Mouse (Mus musculus): ENCODE measurements around the gene Atp5d.

Gene Atp5d

GRCm38 (mm10) chr10:80152071-80152872, 13.8 kb downstream of the Atp5d start:
- peak; percentile 80 for DNase-seq (ENCODE audit: low read depth, low spot score)

- DNase-seq (ENCODE audit: low read depth, low spot score) = no peak
Observed at GRCm38 (mm10) chr10:80152873-80153260, 14.4 kb downstream of the Atp5d start.

- no peak for DNase-seq (ENCODE audit: low read depth, low spot score)
Observed at GRCm38 (mm10) chr10:80153713-80154112, 15.3 kb downstream of the Atp5d start.

GRCm38 (mm10) chr10:80154384-80154783, 16.0 kb downstream of the Atp5d start:
- DNase-seq (ENCODE audit: low read depth, low spot score) = no peak

GRCm38 (mm10) chr10:80155277-80155676, 16.8 kb downstream of the Atp5d start:
- no peak for DNase-seq (ENCODE audit: low read depth, low spot score)

- no peak for DNase-seq (ENCODE audit: low read depth, low spot score)
Observed at GRCm38 (mm10) chr10:80156002-80156751, 17.7 kb downstream of the Atp5d start.

GRCm38 (mm10) chr10:80156752-80157053, 18.3 kb downstream of the Atp5d start:
- no peak for DNase-seq (ENCODE audit: low read depth, low spot score)

GRCm38 (mm10) chr10:80157141-80157929, 18.9 kb downstream of the Atp5d start:
- DNase-seq (ENCODE audit: low read depth, low spot score) = no peak

GRCm38 (mm10) chr10:80158307-80158986, 20.0 kb downstream of the Atp5d start:
- DNase-seq (ENCODE audit: low read depth, low spot score) = peak; percentile 88

- DNase-seq (ENCODE audit: low read depth, low spot score) = peak; percentile 81
Observed at GRCm38 (mm10) chr10:80159021-80159560, 20.7 kb downstream of the Atp5d start.

- DNase-seq (ENCODE audit: low read depth, low spot score) = peak; percentile 100
Observed at GRCm38 (mm10) chr10:80159561-80160454, 21.4 kb downstream of the Atp5d start.

- DNase-seq (ENCODE audit: low read depth, low spot score) = peak; percentile 80
Observed at GRCm38 (mm10) chr10:80160455-80161371, 22.3 kb downstream of the Atp5d start.

GRCm38 (mm10) chr10:80161522-80162242, 23.2 kb downstream of the Atp5d start:
- DNase-seq (ENCODE audit: low read depth, low spot score) = no peak

- no peak for DNase-seq (ENCODE audit: low read depth, low spot score)
Observed at GRCm38 (mm10) chr10:80162243-80162608, 23.8 kb downstream of the Atp5d start.

- DNase-seq (ENCODE audit: low read depth, low spot score) = no peak
Observed at GRCm38 (mm10) chr10:80162716-80163299, 24.4 kb downstream of the Atp5d start.

GRCm38 (mm10) chr10:80163721-80164120, 25.3 kb downstream of the Atp5d start:
- DNase-seq (ENCODE audit: low read depth, low spot score) = no peak

GRCm38 (mm10) chr10:80164161-80164997, 25.9 kb downstream of the Atp5d start:
- DNase-seq (ENCODE audit: low read depth, low spot score) = no peak
